17 mouse cellular contexts compared by ENCODE assay signal in genomic region chr8:117301457-117302041, GRCm38 (mm10). TPM values are rescaled to one million over a fixed set of nuclear protein-coding genes. Genes with fewer than 3 reads are reported as not detected.
DNase-seq lines count a peak whose midpoint lies in the region; ATAC-seq and TF ChIP-seq lines count a peak whose summit lies in the region.
"Had no signal": no experiment of that assay in that cellular context is flagged by ENCODE, and none has a peak within 500 bp of the region (broad histone marks: within the 10 kb centered on the region; RNA-seq: fewer than 3 reads in every experiment).

No protein-coding gene starts in this region.

- WGBS in kidney, embryonic 15.5 days = 87% methylated on average over 12 of the region's 12 CpGs
- 88% methylated on average over 12 of the region's 12 CpGs for WGBS in liver, embryonic 12.5 days (ENCODE audit: insufficient replicate concordance)

- in situ Hi-C loops in ES-E14 (cut with MboI; ENCODE audit: low sequenced_read_pairs in 2 of 2, unreplicated experiment in 2 of 2) = no loop called here

- no peak overlapping the region for H3K27ac ChIP-seq in kidney, embryonic 15.5 days
- H3K27ac ChIP-seq in ES-E14 (ENCODE audit: insufficient read depth, low read depth, low read length, poor library complexity, severe bottlenecking) = peak overlapping the region; percentile 22; the same call in 1 of the 2 replicates
- peak overlapping the region; percentile 64 for H3K27ac ChIP-seq in liver, embryonic 12.5 days
- H3K27ac ChIP-seq: heart, embryonic 15.5 days; left cerebral cortex, adult 2 months; limb, embryonic 15.5 days; midbrain, embryonic 15.5 days had no signal

- no peaks in the 10 kb centered on the region for H3K36me3 ChIP-seq in kidney, embryonic 15.5 days
- no peaks in the 10 kb centered on the region; the same call in 1 of the 2 replicates for H3K36me3 ChIP-seq in ES-E14 (ENCODE audit: control insufficient read depth, insufficient read depth, low read length, poor library complexity, severe bottlenecking)
- no peaks in the 10 kb centered on the region for H3K36me3 ChIP-seq in liver, embryonic 12.5 days
- H3K36me3 ChIP-seq: heart, embryonic 15.5 days; limb, embryonic 15.5 days; midbrain, embryonic 15.5 days had no signal

- peak; percentile 70 for DNase-seq in kidney, adult 11 months
- DNase-seq in A20 (ENCODE audit: low read depth, low spot score) (peak; percentile 85), ES-E14 (ENCODE audit: low read depth, low spot score) (no peak)
- DNase-seq in natural killer cell, adult 2 months (ENCODE audit: low spot score in 2 of 2) = no peak
- no peak for DNase-seq in retina, postnatal 1 day
- DNase-seq: cerebellum, adult 8-10 months; spleen, adult 18-20 months; thymus, postnatal 4 days had no signal

- H3K4me3 ChIP-seq in kidney, embryonic 15.5 days (replicated peaks) = no peak overlapping the region
- H3K4me3 ChIP-seq in ES-E14 (ENCODE audit: insufficient read depth in 1 of 2, low read depth in 1 of 2, low read length in 2 of 2, poor library complexity in 1 of 2, severe bottlenecking in 1 of 2) = no peak overlapping the region
- H3K4me3 ChIP-seq in liver, embryonic 12.5 days = no peak overlapping the region
- H3K4me3 ChIP-seq: erythroblast, embryonic 14.5 days; heart, embryonic 15.5 days; left cerebral cortex, adult 2 months; limb, embryonic 15.5 days; midbrain, embryonic 15.5 days had no signal

- no peaks in the 10 kb centered on the region for H3K27me3 ChIP-seq in kidney, embryonic 15.5 days
- no peaks in the 10 kb centered on the region for H3K27me3 ChIP-seq in liver, embryonic 12.5 days (replicated peaks)
- H3K27me3 ChIP-seq: heart, embryonic 15.5 days; limb, embryonic 15.5 days; midbrain, embryonic 15.5 days had no signal

- ATAC-seq in kidney, embryonic 15.5 days (replicated peaks; ENCODE audit: low FRiP score) = no peak
- ATAC-seq in liver, embryonic 12.5 days = no peak
- ATAC-seq: CD4-positive, CD25-positive, alpha-beta regulatory T cell, adult 4 months; hindbrain, embryonic 16.5 days; midbrain, embryonic 15.5 days had no signal

- H3K4me2 ChIP-seq in kidney, embryonic 15.5 days = no peak overlapping the region
- H3K4me2 ChIP-seq in liver, embryonic 12.5 days = no peak overlapping the region
- H3K4me2 ChIP-seq: heart, embryonic 15.5 days; limb, embryonic 15.5 days; midbrain, embryonic 15.5 days had no signal

- H3K9me3 ChIP-seq in kidney, embryonic 15.5 days (replicated peaks) = no peaks in the 10 kb centered on the region
- no peaks in the 10 kb centered on the region for H3K9me3 ChIP-seq in ES-E14 (ENCODE audit: control insufficient read depth, insufficient read depth, low read depth, low read length)
- no peaks in the 10 kb centered on the region for H3K9me3 ChIP-seq in liver, embryonic 12.5 days (replicated peaks)
- H3K9me3 ChIP-seq: heart, embryonic 15.5 days; limb, embryonic 15.5 days; midbrain, embryonic 15.5 days had no signal

- H3K9ac ChIP-seq in kidney, embryonic 15.5 days = no peak overlapping the region
- H3K9ac ChIP-seq in ES-E14 (ENCODE audit: insufficient read depth, low read depth, low read length, poor library complexity, severe bottlenecking) = peak overlapping the region; percentile 8; the same call in 1 of the 2 replicates
- H3K9ac ChIP-seq in liver, embryonic 12.5 days = 0 out of 2 replicates have a peak overlapping the region, but pooled peaks have one; percentile 15
- H3K9ac ChIP-seq: heart, embryonic 15.5 days; limb, embryonic 15.5 days; midbrain, embryonic 15.5 days had no signal

- H3K4me1 ChIP-seq in kidney, embryonic 15.5 days = peaks cover 75% of the 10 kb centered on the region
- H3K4me1 ChIP-seq in ES-E14 (ENCODE audit: control insufficient read depth in 2 of 2, insufficient read depth in 2 of 2, low read length in 2 of 2, poor library complexity in 1 of 2) = peaks cover 3 to 36% of the 10 kb centered on the region in 2 experiments; a peak in 3 of 4 replicates
- H3K4me1 ChIP-seq in liver, embryonic 12.5 days = peaks cover 92% of the 10 kb centered on the region

TF ChIP-seq in ES-E14, 5 proteins besides CTCF, POLR2A, EP300 and RAD21:
- TF ChIP-seq MAFK (IDR thresholded peaks at IDR 0.05; ENCODE audit: insufficient read depth, low read depth, low read length) = no peak
- TF ChIP-seq ZC3H11A (IDR thresholded peaks at IDR 0.05; ENCODE audit: borderline replicate concordance, low read depth, low read length) = no peak
- TF ChIP-seq HCFC1 (IDR thresholded peaks at IDR 0.05; ENCODE audit: borderline replicate concordance, insufficient read depth, low read length) = no peak
- no peak for TF ChIP-seq ZNF384 (IDR thresholded peaks at IDR 0.05; ENCODE audit: low read depth, low read length)
- TF ChIP-seq CHD2 (IDR thresholded peaks at IDR 0.05; ENCODE audit: low read depth, low read length) = no peak
TF ChIP-seq in ES-E14: peak in this region for 0.

RNA-seq across cellular contexts. Expression of gene Cmip, which starts 44.7 kb away (rescaled TPM):
- polyA plus RNA-seq in kidney, embryonic 15.5 days (2015; fragmentation: Nextera tagmentation; extraction: Ambion mirVana) = 20.5 and 21.8 TPM in 2 replicates
- total RNA-seq in ES-E14 (2012; rRNA removed) = 24.5 and 26.3 TPM in 2 replicates
- polyA plus RNA-seq in liver, embryonic 12.5 days (2016; fragmentation: Nextera tagmentation; extraction: Ambion mirVana) = 18.7 and 21.6 TPM in 2 replicates

Comparison
In these comparisons a context has a peak if more than half of its experiments do, and no peak if none do; other contexts are left out.
1. DNase-seq: peak in kidney, adult 11 months (single experiment) and A20 (single experiment); none in ES-E14 (single experiment), natural killer cell, adult 2 months (0 of 2) and retina, postnatal 1 day (single experiment).